In genomic region chr6:52217459-52217768, GRCm38 (mm10) we compare ENCODE assay signal across 8 mouse cellular contexts. TPM values are rescaled to one million over a fixed set of nuclear protein-coding genes. Genes with fewer than 3 reads are reported as not detected.
DNase-seq lines count a peak whose midpoint lies in the region; TF ChIP-seq lines count a peak whose summit lies in the region.

No protein-coding gene starts in this region.

- no peaks in the 10 kb centered on the region for H3K36me3 ChIP-seq in E14TG2a.4 (ENCODE audit: insufficient read depth, low read length)
- H3K36me3 ChIP-seq in macrophage (ENCODE audit: inconsistent target): no peaks in the 10 kb centered on the region

- peak; percentile 55 to 79 for DNase-seq in gastrocnemius, postnatal 4 days (ENCODE audit: low spot score in 2 of 2)
- DNase-seq in kidney, postnatal 10 days: peak; percentile 97
- peak; percentile 74 for DNase-seq in thymus, postnatal 14 days
- no peak for DNase-seq in cerebellum, postnatal 14 days
- DNase-seq in cerebellum, adult 8-10 months: no peak

- H3K27me3 ChIP-seq in E14TG2a.4 (ENCODE audit: insufficient read depth, low read length): peaks cover 100% of the 10 kb centered on the region

- H3K79me2 ChIP-seq in macrophage (ENCODE audit: inconsistent target): no peaks in the 10 kb centered on the region

- under 1% methylated on average over 23 of the region's 25 CpGs for WGBS in macrophage (ENCODE audit: missing documents)

- H3K4me3 ChIP-seq in E14TG2a.4 (replicated peaks; ENCODE audit: low read length): peak overlapping the region; percentile 71
- peak overlapping the region; percentile 47 for H3K4me3 ChIP-seq in bone marrow macrophage, adult 2 months (ENCODE audit: insufficient read depth, low read length)
- H3K4me3 ChIP-seq in macrophage (ENCODE audit: inconsistent target): peak overlapping the region; percentile 15; the same call in 1 of the 2 replicates

- H3K9me3 ChIP-seq in E14TG2a.4 (ENCODE audit: low read length): no peaks in the 10 kb centered on the region

- no peak overlapping the region for H3K27ac ChIP-seq in bone marrow macrophage, adult 2 months (ENCODE audit: insufficient read depth, low read depth, low read length)
- no peak overlapping the region for H3K27ac ChIP-seq in macrophage

- peaks cover 49% of the 10 kb centered on the region for H3K4me1 ChIP-seq in E14TG2a.4 (replicated peaks; ENCODE audit: low read depth, low read length)
- peaks cover under 1% of the 10 kb centered on the region for H3K4me1 ChIP-seq in bone marrow macrophage, adult 2 months (ENCODE audit: control insufficient read depth, insufficient read depth, low read length)

- no peak for TF ChIP-seq CTCF in E14TG2a.4 (conservative IDR thresholded peaks at IDR 0.05; ENCODE audit: low read length)
- no peak for TF ChIP-seq CTCF in bone marrow macrophage, adult 2 months (IDR thresholded peaks at IDR 0.05; ENCODE audit: low read depth, low read length)

- no peak for TF ChIP-seq POLR2A in bone marrow macrophage, adult 2 months (IDR thresholded peaks at IDR 0.05; ENCODE audit: borderline replicate concordance, low read depth, low read length)

RNA-seq across cellular contexts. Expression of gene Hoxa7, which starts 4.2 kb away (rescaled TPM):
- polyA plus RNA-seq in bone marrow macrophage, adult 2 months (2012; ENCODE audit: insufficient read depth, insufficient read length, missing spikeins): not detected in 2 replicates
- 10 to 100 TPM; 11.2 to 12.5 TPM for total RNA-seq in gastrocnemius, postnatal 4 days (2021)
- under 1 TPM in 1 of 26 experiments, not detected in 25; 0.85 TPM for total RNA-seq in macrophage (2018; cell fraction: chromatin; rRNA removed)
- under 1 TPM; 0.06 to 0.99 (median 0.37) TPM for total RNA-seq in macrophage (2018; cell fraction: cytosol; rRNA removed)
- under 1 TPM in 2 of 26 experiments, not detected in 24; 0.31 to 0.49 TPM for total RNA-seq in macrophage (2018; cell fraction: nucleus; rRNA removed)
- polyA plus RNA-seq in macrophage (2018): 0.25 to 0.75 TPM (median 0.40 TPM) in 3 replicates

RNA-seq across cellular contexts. Expression of gene Gm28308, which starts 4.3 kb away (rescaled TPM):
- polyA plus RNA-seq in bone marrow macrophage, adult 2 months (2012; ENCODE audit: insufficient read depth, insufficient read length, missing spikeins): not detected in 2 replicates
- under 1 TPM in 1 of 2 experiments, not detected in 1; 0.73 TPM for total RNA-seq in gastrocnemius, postnatal 4 days (2021)
- not detected for total RNA-seq in macrophage (2018; cell fraction: chromatin; rRNA removed)
- total RNA-seq in macrophage (2018; cell fraction: cytosol; rRNA removed): under 1 TPM in 1 of 26 experiments, not detected in 25; 0.30 TPM
- total RNA-seq in macrophage (2018; cell fraction: nucleus; rRNA removed): not detected
- polyA plus RNA-seq in macrophage (2018): not detected in 3 replicates

RNA-seq across cellular contexts. Expression of gene Hoxa3, which starts 4.3 kb away (rescaled TPM):
- polyA plus RNA-seq in bone marrow macrophage, adult 2 months (2012; ENCODE audit: insufficient read depth, insufficient read length, missing spikeins): not detected in 2 replicates
- total RNA-seq in gastrocnemius, postnatal 4 days (2021): 1 to 10 TPM; 3.2 to 4.1 TPM
- 1 to 10 TPM in 2 of 26 experiments, under 1 TPM in 9, not detected in 15; 0.32 to 1.2 (median 0.86) TPM for total RNA-seq in macrophage (2018; cell fraction: chromatin; rRNA removed)
- under 1 TPM in 10 of 26 experiments, not detected in 16; 0.04 to 0.27 (median 0.09) TPM for total RNA-seq in macrophage (2018; cell fraction: cytosol; rRNA removed)
- under 1 TPM in 10 of 26 experiments, not detected in 16; 0.31 to 0.74 (median 0.38) TPM for total RNA-seq in macrophage (2018; cell fraction: nucleus; rRNA removed)
- 0.04 TPM in 1 of 3 replicates, not detected in the others for polyA plus RNA-seq in macrophage (2018)

RNA-seq across cellular contexts. Expression of gene Hoxa6, which starts 8.9 kb away (rescaled TPM):
- not detected in 2 replicates for polyA plus RNA-seq in bone marrow macrophage, adult 2 months (2012; ENCODE audit: insufficient read depth, insufficient read length, missing spikeins)
- 1 to 10 TPM; 3.0 to 3.5 TPM for total RNA-seq in gastrocnemius, postnatal 4 days (2021)
- 1 to 10 TPM in 1 of 26 experiments, not detected in 25; 1.4 TPM for total RNA-seq in macrophage (2018; cell fraction: chromatin; rRNA removed)
- total RNA-seq in macrophage (2018; cell fraction: cytosol; rRNA removed): not detected
- total RNA-seq in macrophage (2018; cell fraction: nucleus; rRNA removed): not detected
- polyA plus RNA-seq in macrophage (2018): not detected in 3 replicates

RNA-seq across cellular contexts. Expression of gene Hoxa5, which starts 13.0 kb away (rescaled TPM):
- polyA plus RNA-seq in bone marrow macrophage, adult 2 months (2012; ENCODE audit: insufficient read depth, insufficient read length, missing spikeins): not detected in 2 replicates
- 1 to 10 TPM; 4.4 to 5.1 TPM for total RNA-seq in gastrocnemius, postnatal 4 days (2021)
- total RNA-seq in macrophage (2018; cell fraction: chromatin; rRNA removed): 1 to 10 TPM in 1 of 26 experiments, under 1 TPM in 4, not detected in 21; 0.25 to 1.0 (median 0.47) TPM
- total RNA-seq in macrophage (2018; cell fraction: cytosol; rRNA removed): under 1 TPM in 12 of 26 experiments, not detected in 14; 0.05 to 0.22 (median 0.10) TPM
- total RNA-seq in macrophage (2018; cell fraction: nucleus; rRNA removed): 1 to 10 TPM in 1 of 26 experiments, under 1 TPM in 6, not detected in 19; 0.35 to 1.5 (median 0.61) TPM
- polyA plus RNA-seq in macrophage (2018): 0.16 TPM in 1 of 3 replicates, not detected in the others

Comparison
In these comparisons a context has a peak if more than half of its experiments do, and no peak if none do; other contexts are left out.
1. H3K4me3 ChIP-seq: peak in every context shown above with its lines; median percentile 71 in E14TG2a.4; 47 in bone marrow macrophage, adult 2 months; 15 in macrophage.
2. DNase-seq: peak in gastrocnemius, postnatal 4 days (2 of 2), kidney, postnatal 10 days (single experiment) and thymus, postnatal 14 days (single experiment); none in cerebellum, postnatal 14 days (0 of 2) and cerebellum, adult 8-10 months (single experiment).